Comparison of ENCODE assay signal across 29 mouse cellular contexts in the genomic region with DNA sequence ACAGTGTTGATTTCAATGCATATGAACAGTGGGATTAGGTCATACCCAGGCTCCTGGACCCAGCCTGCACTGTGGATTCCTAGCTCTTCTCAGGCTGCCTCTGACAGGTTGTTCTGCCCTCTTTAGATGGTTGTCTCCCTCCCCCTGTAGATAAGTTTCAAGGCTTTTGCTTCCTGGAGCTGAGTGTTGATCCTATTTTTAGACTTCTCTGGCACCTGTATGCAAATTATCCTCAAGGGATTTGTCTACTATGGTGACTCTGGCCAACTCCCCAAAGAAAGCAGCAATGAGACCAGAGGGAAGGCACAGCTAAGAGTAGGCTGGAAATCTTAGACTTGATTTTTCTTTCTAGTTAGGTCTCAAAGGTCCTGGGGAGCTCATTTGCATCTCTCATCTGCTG. TPM values are rescaled to one million over a fixed set of nuclear protein-coding genes. Genes with fewer than 3 reads are reported as not detected.
DNase-seq lines count a peak whose midpoint lies in the region; ATAC-seq and TF ChIP-seq lines count a peak whose summit lies in the region.
"Had no signal": no experiment of that assay in that cellular context is flagged by ENCODE, and none has a peak within 500 bp of the region (broad histone marks: within the 10 kb centered on the region; RNA-seq: fewer than 3 reads in every experiment).

No protein-coding gene starts in this region.

- H3K9ac ChIP-seq in CH12.LX (ENCODE audit: insufficient read depth, low read depth), result no peak overlapping the region
- no peak overlapping the region for H3K9ac ChIP-seq in intestine, embryonic 14.5 days (ENCODE audit: low read length)
- H3K9ac ChIP-seq: heart, embryonic 13.5 days; limb, embryonic 15.5 days; liver, embryonic 14.5 days; lung, embryonic 15.5 days; midbrain, embryonic 12.5 days had no signal

- peak; percentile 67 for DNase-seq in heart, adult 11 months
- DNase-seq in heart, embryonic 10.5 days (ENCODE audit: low spot score), result no peak
- peak; percentile 85 for DNase-seq in CH12.LX (ENCODE audit: extremely low read depth)
- no peak for DNase-seq in intestine, embryonic 14.5 days (ENCODE audit: low spot score)
- DNase-seq in left cerebral cortex, postnatal 10 days (ENCODE audit: extremely low spot score in 1 of 2, low spot score in 2 of 2), result no peak
- no peak for DNase-seq in heart, adult 8-10 months (ENCODE audit: low spot score)
- DNase-seq in cerebellum, adult 11 months, result no peak
- DNase-seq: adrenal gland, adult 8-10 months; cerebellum, adult 9-10 months; heart, postnatal 14 days; kidney, adult 2 months; left cerebral cortex, postnatal 4 days; right cerebral cortex, postnatal 4 days; thymus, postnatal 25 days had no signal

- H3K27me3 ChIP-seq in heart, embryonic 10.5 days (ENCODE audit: insufficient read depth, poor library complexity, severe bottlenecking), result no peaks in the 10 kb centered on the region
- H3K27me3 ChIP-seq in CH12.LX (replicated peaks), result no peaks in the 10 kb centered on the region
- H3K27me3 ChIP-seq in intestine, embryonic 14.5 days (replicated peaks; ENCODE audit: control insufficient read depth, insufficient read depth, low read length), result no peaks in the 10 kb centered on the region
- no peaks in the 10 kb centered on the region for H3K27me3 ChIP-seq in small intestine, adult 2 months (ENCODE audit: control insufficient read depth, insufficient read depth, low read length)
- H3K27me3 ChIP-seq: heart, embryonic 13.5 days; limb, embryonic 15.5 days; lung, embryonic 15.5 days; midbrain, embryonic 12.5 days; Patski had no signal

- H3K27ac ChIP-seq in heart, embryonic 10.5 days, result no peak overlapping the region
- H3K27ac ChIP-seq in CH12.LX (ENCODE audit: insufficient read depth, low read depth), result no peak overlapping the region
- H3K27ac ChIP-seq in intestine, embryonic 14.5 days (ENCODE audit: low read depth), result peak overlapping the region; percentile 33; the same call in 1 of the 2 replicates
- peak overlapping the region; percentile 30; the same call in 1 of the 2 replicates for H3K27ac ChIP-seq in small intestine, adult 2 months (ENCODE audit: insufficient read depth, low read depth, low read length)
- H3K27ac ChIP-seq: heart, embryonic 13.5 days; hindbrain, postnatal 0 days; kidney, postnatal 0 days; left cerebral cortex, adult 2 months; limb, embryonic 15.5 days; liver, embryonic 14.5 days; lung, embryonic 15.5 days; midbrain, embryonic 12.5 days had no signal

- peak overlapping the region; percentile 44; the same call in 1 of the 2 replicates for H3K4me2 ChIP-seq in CH12.LX (ENCODE audit: insufficient read depth, low read depth, poor library complexity, severe bottlenecking)
- no peak overlapping the region for H3K4me2 ChIP-seq in intestine, embryonic 14.5 days (ENCODE audit: low read length)
- H3K4me2 ChIP-seq: heart, embryonic 13.5 days; limb, embryonic 15.5 days; lung, embryonic 15.5 days; midbrain, embryonic 12.5 days had no signal

- H3K4me3 ChIP-seq in heart, embryonic 10.5 days, result no peak overlapping the region
- no peak overlapping the region for H3K4me3 ChIP-seq in CH12.LX (replicated peaks in 1 of 3; ENCODE audit: low read depth in 2 of 3, low read length in 2 of 3, poor library complexity in 1 of 3)
- H3K4me3 ChIP-seq in intestine, embryonic 14.5 days (ENCODE audit: low read depth, low read length), result no peak overlapping the region
- H3K4me3 ChIP-seq in small intestine, adult 2 months (ENCODE audit: low read depth, low read length), result no peak overlapping the region
- H3K4me3 ChIP-seq: erythroblast, embryonic 14.5 days; heart, embryonic 13.5 days; left cerebral cortex, adult 2 months; limb, embryonic 15.5 days; lung, embryonic 15.5 days; midbrain, embryonic 12.5 days had no signal

- H3K79me2 ChIP-seq in CH12.LX (replicated peaks; ENCODE audit: control insufficient read depth, extremely low read depth, insufficient read depth, poor library complexity, severe bottlenecking), result no peaks in the 10 kb centered on the region

- H3K4me1 ChIP-seq in heart, embryonic 10.5 days, result peaks cover 30% of the 10 kb centered on the region
- H3K4me1 ChIP-seq in CH12.LX (ENCODE audit: control insufficient read depth in 1 of 2, insufficient read depth in 2 of 2), result peaks cover 19 to 62% of the 10 kb centered on the region in 2 experiments
- no peaks in the 10 kb centered on the region for H3K4me1 ChIP-seq in intestine, embryonic 14.5 days (replicated peaks; ENCODE audit: control insufficient read depth, insufficient read depth, low read length)
- H3K4me1 ChIP-seq in small intestine, adult 2 months (ENCODE audit: control insufficient read depth, insufficient read depth, insufficient read length, low read length), result peaks cover 11% of the 10 kb centered on the region; the same call in 1 of the 2 replicates
- H3K4me1 ChIP-seq: limb, embryonic 15.5 days; lung, embryonic 15.5 days had no signal

- ATAC-seq in intestine, embryonic 14.5 days (replicated peaks; ENCODE audit: low FRiP score, low TSS enrichment, low read depth), result peak; percentile 76
- ATAC-seq: forebrain, embryonic 14.5 days; hindbrain, postnatal 0 days; Patski had no signal

- no peak for TF ChIP-seq CTCF in CH12.LX (conservative IDR thresholded peaks at IDR 0.05 in 1 of 2, IDR thresholded peaks at IDR 0.05 in 1 of 2; ENCODE audit: low read depth in 2 of 2, low read length in 2 of 2)
- TF ChIP-seq CTCF in small intestine, adult 2 months (IDR thresholded peaks at IDR 0.05; ENCODE audit: extremely low read depth, insufficient read length, insufficient replicate concordance, low read depth, low read length), result no peak

- peak; percentile 2; the same call in 1 of the 2 replicates for TF ChIP-seq RAD21 in CH12.LX (IDR thresholded peaks at IDR 0.05; ENCODE audit: low read depth, low read length)

- peak; percentile 77 for TF ChIP-seq EP300 in CH12.LX (IDR thresholded peaks at IDR 0.05; ENCODE audit: low read length)

- H3K9me3 ChIP-seq in heart, embryonic 10.5 days, result no peaks in the 10 kb centered on the region
- peaks cover 4% of the 10 kb centered on the region for H3K9me3 ChIP-seq in CH12.LX (replicated peaks; ENCODE audit: low read length)
- H3K9me3 ChIP-seq in intestine, embryonic 14.5 days (ENCODE audit: control insufficient read depth, low read length), result no peaks in the 10 kb centered on the region
- H3K9me3 ChIP-seq: G1E; heart, embryonic 13.5 days; limb, embryonic 15.5 days; lung, embryonic 15.5 days; midbrain, embryonic 12.5 days had no signal

- no peak for TF ChIP-seq POLR2A in CH12.LX (IDR thresholded peaks at IDR 0.05; ENCODE audit: low read depth, low read length)
- no peak for TF ChIP-seq POLR2A in small intestine, adult 2 months (IDR thresholded peaks at IDR 0.05; ENCODE audit: low read depth, low read length)

- intact Hi-C loops in left cerebral cortex, postnatal 10 days (cut with DNase I), result no loop called here

- H3K36me3 ChIP-seq in heart, embryonic 10.5 days, result no peaks in the 10 kb centered on the region
- no peaks in the 10 kb centered on the region for H3K36me3 ChIP-seq in CH12.LX (replicated peaks in 1 of 2; ENCODE audit: control insufficient read depth in 1 of 2, insufficient read depth in 1 of 2, low read length in 1 of 2)
- no peaks in the 10 kb centered on the region for H3K36me3 ChIP-seq in intestine, embryonic 14.5 days (ENCODE audit: control insufficient read depth, insufficient read depth, low read length)
- H3K36me3 ChIP-seq in small intestine, adult 2 months (ENCODE audit: control insufficient read depth, insufficient read depth, low read length), result no peaks in the 10 kb centered on the region
- H3K36me3 ChIP-seq: G1E; heart, embryonic 13.5 days; limb, embryonic 15.5 days; lung, embryonic 15.5 days; midbrain, embryonic 12.5 days had no signal

- dilution Hi-C loops in CH12.LX (cut with MboI; ENCODE audit: extremely low pct_ligation_motif_present, extremely low pct_unique_long_range_greater_than_20kb, low sequenced_read_pairs), result no loop called here

- in situ Hi-C loops in CH12.LX (cut with MboI; ENCODE audit: low pct_ligation_motif_present, low pct_unique_long_range_greater_than_20kb, low sequenced_read_pairs), result no loop called here

TF ChIP-seq in CH12.LX, 34 proteins besides CTCF, POLR2A, EP300 and RAD21 (continues in another document):
- TF ChIP-seq ZMIZ1 (IDR thresholded peaks at IDR 0.05; ENCODE audit: low read depth, low read length), result no peak
- peak; percentile 29; the same call in 1 of the 2 replicates for TF ChIP-seq ELF1 (IDR thresholded peaks at IDR 0.05; ENCODE audit: low read depth, low read length)
- TF ChIP-seq ETS1 (conservative IDR thresholded peaks at IDR 0.05; ENCODE audit: low read depth, low read length), result peak; percentile 71; the same call in 1 of the 2 replicates
- no peak for TF ChIP-seq USF1 (IDR thresholded peaks at IDR 0.05; ENCODE audit: low read depth, low read length)
- TF ChIP-seq SMC3 (IDR thresholded peaks at IDR 0.05; ENCODE audit: low read depth, low read length), result no peak; the same call in 1 of the 2 replicates

RNA-seq across cellular contexts. Expression of gene Rab3b, which starts 28.6 kb away (rescaled TPM):
- 10.6 and 15.7 TPM in 2 replicates for polyA plus RNA-seq in heart, embryonic 10.5 days (2016; fragmentation: Nextera tagmentation; extraction: Ambion mirVana)
- total RNA-seq in CH12.LX (2012; rRNA removed) (0.55 and 0.85 TPM in 2 replicates), CH12.LX (2014; rRNA removed) (0.15 and 0.56 TPM in 2 replicates)
- polyA plus RNA-seq in CH12.LX (2012; ENCODE audit: insufficient read length, low read depth), result 0.76 and 0.94 TPM in 2 replicates
- 14.5 and 16.9 TPM in 2 replicates for polyA plus RNA-seq in intestine, embryonic 14.5 days (2014; fragmentation: Nextera tagmentation; extraction: Ambion mirVana)
- 4.8 and 9.5 TPM in 2 replicates for polyA plus RNA-seq in small intestine, adult 2 months (2012; rRNA removed)
- total RNA-seq in left cerebral cortex, postnatal 10 days (2021), result 100 to 1,000 TPM; 152 to 156 TPM
- total RNA-seq in heart, adult 8-10 months (2022), result 1 to 10 TPM in 3 of 4 experiments, under 1 TPM in 1; 0.57 to 1.7 (median 1.4) TPM
- total RNA-seq: gastrocnemius, adult 8-10 months had no signal
- polyA plus RNA-seq: erythroblast, embryonic 14.5 days had no signal

RNA-seq across cellular contexts. Expression of gene A730015C16Rik, which starts 59.1 kb away (rescaled TPM):
- polyA plus RNA-seq in heart, embryonic 10.5 days (2016; fragmentation: Nextera tagmentation; extraction: Ambion mirVana), result 1.2 and 1.4 TPM in 2 replicates
- total RNA-seq in CH12.LX (2012; rRNA removed) (7.0 and 11.2 TPM in 2 replicates), CH12.LX (2014; rRNA removed) (not detected in 2 replicates)
- polyA plus RNA-seq in CH12.LX (2012; ENCODE audit: insufficient read length, low read depth), result 0.26 and 0.48 TPM in 2 replicates
- polyA plus RNA-seq in intestine, embryonic 14.5 days (2014; fragmentation: Nextera tagmentation; extraction: Ambion mirVana), result 1.4 and 1.6 TPM in 2 replicates
- 0.13 and 0.15 TPM in 2 replicates for polyA plus RNA-seq in small intestine, adult 2 months (2012; rRNA removed)
- total RNA-seq in left cerebral cortex, postnatal 10 days (2021), result under 1 TPM; 0.28 to 0.56 TPM
- total RNA-seq in heart, adult 8-10 months (2022), result under 1 TPM in 1 of 4 experiments, not detected in 3; 0.25 TPM
- total RNA-seq: adrenal gland, adult 8-10 months; heart, postnatal 14 days; left cerebral cortex, adult 2 months; left cerebral cortex, postnatal 4 days had no signal
- polyA plus RNA-seq: cortical plate, adult 2 months; erythroblast, embryonic 14.5 days; G1E; kidney, adult 2 months had no signal

RNA-seq across cellular contexts. Expression of gene Kti12, which starts 59.9 kb away (rescaled TPM):
- polyA plus RNA-seq in heart, embryonic 10.5 days (2016; fragmentation: Nextera tagmentation; extraction: Ambion mirVana), result 38.5 and 57.3 TPM in 2 replicates
- total RNA-seq in CH12.LX (2012; rRNA removed) (36.1 and 48.4 TPM in 2 replicates), CH12.LX (2014; rRNA removed) (51.4 and 66.0 TPM in 2 replicates)
- 73.8 and 81.3 TPM in 2 replicates for polyA plus RNA-seq in CH12.LX (2012; ENCODE audit: insufficient read length, low read depth)
- polyA plus RNA-seq in intestine, embryonic 14.5 days (2014; fragmentation: Nextera tagmentation; extraction: Ambion mirVana), result 58.5 and 60.5 TPM in 2 replicates
- 22.0 and 24.1 TPM in 2 replicates for polyA plus RNA-seq in small intestine, adult 2 months (2012; rRNA removed)
- total RNA-seq in left cerebral cortex, postnatal 10 days (2021), result 10 to 100 TPM; 17.3 to 17.5 TPM
- 10 to 100 TPM; 21.3 to 27.8 (median 22.5) TPM for total RNA-seq in heart, adult 8-10 months (2022)

Comparison
In these comparisons a context has a peak if more than half of its experiments do, and no peak if none do; other contexts are left out.
1. DNase-seq: peak in heart, adult 11 months (single experiment) and CH12.LX (single experiment); none in heart, embryonic 10.5 days (single experiment), intestine, embryonic 14.5 days (single experiment), left cerebral cortex, postnatal 10 days (0 of 2), heart, adult 8-10 months (single experiment) and cerebellum, adult 11 months (single experiment).
2. H3K27ac ChIP-seq: peak in intestine, embryonic 14.5 days (single experiment) and small intestine, adult 2 months (single experiment); none in heart, embryonic 10.5 days (single experiment) and CH12.LX (single experiment).